Mouse (Mus musculus) embryonic facial prominence, embryonic 11.5 days (tissue): Measurements from ENCODE around the gene Nlrp10. TPM values are rescaled to one million over a fixed set of nuclear protein-coding genes. Genes with fewer than 3 reads are reported as not detected.

Source experiments
- ATAC-seq: fragments of 200-750 bp; cut with Nextera tagmentation; replicated peaks from 2 replicates; pipeline ENCODE4 v1.8.0; 2017; ENCODE audit warnings: low read depth; ENCODE audit not compliant: insufficient number of reproducible peaks, low FRiP score, low TSS enrichment
- DNase-seq: peaks from one replicate; pipeline ENCODE4 v3.0.0-alpha.2; 2015; ENCODE audit warnings: low spot score
- H3K27ac ChIP-seq: fragments of 300-500 bp; sonication (generic); replicated peaks from 2 replicates; pipeline ENCODE4 v1.5.1; 2014; ENCODE audit warnings: mild to moderate bottlenecking, low read depth, low read length, control low read depth
- H3K27me3 ChIP-seq: fragments of 300-500 bp; sonication (generic); 2 replicates; pipeline ENCODE4 v1.6.1; 2014; ENCODE audit warnings: mild to moderate bottlenecking, low read length, moderate library complexity, mixed read lengths; ENCODE audit not compliant: control insufficient read depth, insufficient read depth
- H3K36me3 ChIP-seq: fragments of 300-500 bp; sonication (generic); replicated peaks from 2 replicates; pipeline ENCODE4 v1.6.1; 2014; ENCODE audit warnings: low read depth, mild to moderate bottlenecking, low read length, moderate library complexity, mixed read lengths; ENCODE audit not compliant: control insufficient read depth, insufficient read depth
- H3K4me1 ChIP-seq: fragments of 300-500 bp; sonication (generic); 2 replicates; pipeline ENCODE4 v1.6.1; 2014; ENCODE audit warnings: low read length, mixed read lengths; ENCODE audit not compliant: control insufficient read depth, insufficient read depth
- H3K4me2 ChIP-seq: fragments of 300-500 bp; sonication (generic); 2 replicates; pipeline ENCODE4 v1.6.1; 2014; ENCODE audit warnings: low read depth, mild to moderate bottlenecking, control low read depth, low read length, moderate library complexity
- H3K4me3 ChIP-seq: fragments of 300-500 bp; sonication (generic); 2 replicates; pipeline ENCODE4 v1.5.1; 2014; ENCODE audit warnings: low read depth, low read length, control low read depth
- H3K9ac ChIP-seq: fragments of 300-500 bp; sonication (generic); replicated peaks from 2 replicates; pipeline ENCODE4 v1.6.1; 2014; ENCODE audit warnings: mild to moderate bottlenecking, control low read depth, low read length
- H3K9me3 ChIP-seq: fragments of 300-500 bp; sonication (generic); replicated peaks from 2 replicates; pipeline ENCODE4 v1.6.1; 2016; ENCODE audit warnings: mild to moderate bottlenecking, low read length, inconsistent platforms, mixed read lengths; ENCODE audit not compliant: control insufficient read depth
- WGBS: fragments of 180-500 bp; shearing (Covaris S2); extraction: QIAGEN DNeasy Blood & Tissue Kit; methylation state at CpG from one replicate; pipeline ENCODE4 v1.1.7; 2014; 5-methylcytosine and 5-hydroxymethylcytosine counted together
- polyA plus RNA-seq: library from polyadenylated mRNA; unstranded; fragments of >200 nt; fragmentation: Nextera tagmentation; extraction: Ambion mirVana; gene quantifications from 2 replicates; pipeline ENCODE4 v1.2.1, GENCODE M21; 2014

Nlrp10 gene
- polyA plus RNA-seq, result 0.07 and 0.13 TPM in 2 replicates

GRCm38 (mm10) chr7:108929726-108930393 is at the start of gene Nlrp10:
Gene Nlrp10 (minus strand): TSS chr7:108930178.
- Histone ChIP-seq H3K27me3 (no peaks in the 10 kb centered on the region), H3K4me1 (no peaks in the 10 kb centered on the region), H3K27ac (no peak within 1 kb of the TSS), H3K4me2 (no peak within 1 kb of the TSS), H3K9ac (no peak within 1 kb of the TSS), H3K9me3 (no peaks in the 10 kb centered on the region), H3K36me3 (no peaks in the 10 kb centered on the region), H3K4me3 (no peak within 1 kb of the TSS)
- no peak for DNase-seq
- no peak for ATAC-seq
- 71% methylated on average over 6 of the region's 6 CpGs for WGBS

GRCm38 (mm10) chr7:108972273-108972672 is 42.3 kb upstream of the Nlrp10 start:
- 56% methylated on average over 6 of the region's 6 CpGs for WGBS
- H3K27ac ChIP-seq, result no peak overlapping the region
- no peak overlapping the region for H3K9ac ChIP-seq
- no peak overlapping the region for H3K4me2 ChIP-seq
- H3K4me1 ChIP-seq, result no peaks in the 10 kb centered on the region
- H3K9me3 ChIP-seq, result no peaks in the 10 kb centered on the region
- H3K4me3 ChIP-seq, result no peak overlapping the region
- H3K36me3 ChIP-seq, result no peaks in the 10 kb centered on the region
- ATAC-seq (peak; percentile 53; the same call in 1 of the 2 replicates), DNase-seq (peak; percentile 45)
- H3K27me3 ChIP-seq, result no peaks in the 10 kb centered on the region

- ATAC-seq (no peak), DNase-seq (no peak)
- Histone ChIP-seq H3K9ac (no peak overlapping the region), H3K4me2 (no peak overlapping the region), H3K4me1 (no peaks in the 10 kb centered on the region), H3K9me3 (no peaks in the 10 kb centered on the region), H3K4me3 (no peak overlapping the region), H3K27ac (no peak overlapping the region), H3K36me3 (no peaks in the 10 kb centered on the region), H3K27me3 (no peaks in the 10 kb centered on the region)
- WGBS, result 39% methylated on average over 6 of the region's 6 CpGs
Observed at GRCm38 (mm10) chr7:108968201-108968600, 38.2 kb upstream of the Nlrp10 start.

- no peaks in the 10 kb centered on the region for H3K4me1 ChIP-seq
- H3K4me3 ChIP-seq, result no peak overlapping the region
- H3K9me3 ChIP-seq, result no peaks in the 10 kb centered on the region
- H3K27me3 ChIP-seq, result no peaks in the 10 kb centered on the region
- ATAC-seq (peak; percentile 51; the same call in 1 of the 2 replicates), DNase-seq (peak; percentile 75)
- no peaks in the 10 kb centered on the region for H3K36me3 ChIP-seq
- H3K9ac ChIP-seq, result no peak overlapping the region
- WGBS, result 33% methylated on average over 7 of the region's 7 CpGs
- no peak overlapping the region for H3K27ac ChIP-seq
- H3K4me2 ChIP-seq, result no peak overlapping the region
Observed at GRCm38 (mm10) chr7:108966742-108967362, 36.9 kb upstream of the Nlrp10 start.

GRCm38 (mm10) chr7:108965968-108966367 is 36.0 kb upstream of the Nlrp10 start:
- Histone ChIP-seq H3K4me2 (no peak overlapping the region), H3K27ac (no peak overlapping the region), H3K9ac (no peak overlapping the region), H3K4me3 (no peak overlapping the region), H3K4me1 (no peaks in the 10 kb centered on the region), H3K36me3 (no peaks in the 10 kb centered on the region), H3K27me3 (no peaks in the 10 kb centered on the region), H3K9me3 (no peaks in the 10 kb centered on the region)
- ATAC-seq (no peak), DNase-seq (no peak)
- WGBS, result 39% methylated on average over 2 of the region's 2 CpGs

- Histone ChIP-seq H3K36me3 (no peaks in the 10 kb centered on the region), H3K4me3 (no peak overlapping the region), H3K4me1 (no peaks in the 10 kb centered on the region), H3K9me3 (no peaks in the 10 kb centered on the region), H3K4me2 (no peak overlapping the region), H3K9ac (no peak overlapping the region), H3K27ac (no peak overlapping the region), H3K27me3 (no peaks in the 10 kb centered on the region)
- ATAC-seq, result no peak
- no peak for DNase-seq
- 67% methylated on average over 2 of the region's 2 CpGs for WGBS
Observed at GRCm38 (mm10) chr7:108957734-108958133, 27.8 kb upstream of the Nlrp10 start.

- Histone ChIP-seq H3K27me3 (peaks cover 12% of the 10 kb centered on the region), H3K4me1 (peaks cover 2% of the 10 kb centered on the region; the same call in 1 of the 2 replicates), H3K36me3 (no peaks in the 10 kb centered on the region), H3K4me2 (no peak overlapping the region), H3K9me3 (no peaks in the 10 kb centered on the region), H3K4me3 (no peak overlapping the region), H3K9ac (no peak overlapping the region), H3K27ac (no peak overlapping the region)
- WGBS, result 62% methylated on average over 4 of the region's 4 CpGs
- DNase-seq (peak; percentile 60), ATAC-seq (no peak)
Observed at GRCm38 (mm10) chr7:108954185-108954584, 24.2 kb upstream of the Nlrp10 start.

- Histone ChIP-seq H3K9ac (no peak overlapping the region), H3K4me3 (no peak overlapping the region), H3K4me2 (no peak overlapping the region), H3K27me3 (peaks cover 12% of the 10 kb centered on the region), H3K27ac (no peak overlapping the region), H3K9me3 (no peaks in the 10 kb centered on the region), H3K36me3 (no peaks in the 10 kb centered on the region), H3K4me1 (peaks cover 2% of the 10 kb centered on the region; the same call in 1 of the 2 replicates)
- ATAC-seq (no peak), DNase-seq (no peak)
- 78% methylated on average over 6 of the region's 6 CpGs for WGBS
Observed at GRCm38 (mm10) chr7:108952801-108953200, 22.8 kb upstream of the Nlrp10 start.
